Mouse (Mus musculus) spleen, adult 12 weeks (tissue): ENCODE measurements around the gene Oxct1.

Experiments used
- DNase-seq: peaks from one replicate; pipeline ENCODE4 v3.0.0; 2022; ENCODE audit warnings: low spot score

Oxct1 gene

GRCm38 (mm10) chr15:4119962-4120361 is 93.8 kb downstream of the Oxct1 start:
- DNase-seq = no peak

DNA sequence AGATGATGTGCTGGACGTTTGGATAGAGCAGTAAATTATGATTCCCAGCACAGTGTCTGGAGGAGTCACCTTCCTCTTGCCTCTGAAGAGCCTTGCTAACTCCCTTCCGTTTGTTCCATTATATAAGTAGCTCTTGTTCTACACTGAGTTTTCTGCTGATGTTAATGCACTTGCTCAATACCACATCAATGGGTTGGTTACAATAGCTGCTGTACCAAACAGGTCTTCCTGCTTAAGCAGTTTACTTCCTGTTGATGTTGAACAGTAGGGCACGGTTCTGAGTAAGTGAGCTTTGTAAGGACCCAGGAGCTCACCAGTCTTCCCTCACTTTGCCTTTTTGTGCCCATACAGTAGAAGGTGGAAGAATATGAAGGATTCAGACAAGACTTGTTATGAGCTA is 98.5 kb downstream of the Oxct1 start:
- no peak for DNase-seq

DNA sequence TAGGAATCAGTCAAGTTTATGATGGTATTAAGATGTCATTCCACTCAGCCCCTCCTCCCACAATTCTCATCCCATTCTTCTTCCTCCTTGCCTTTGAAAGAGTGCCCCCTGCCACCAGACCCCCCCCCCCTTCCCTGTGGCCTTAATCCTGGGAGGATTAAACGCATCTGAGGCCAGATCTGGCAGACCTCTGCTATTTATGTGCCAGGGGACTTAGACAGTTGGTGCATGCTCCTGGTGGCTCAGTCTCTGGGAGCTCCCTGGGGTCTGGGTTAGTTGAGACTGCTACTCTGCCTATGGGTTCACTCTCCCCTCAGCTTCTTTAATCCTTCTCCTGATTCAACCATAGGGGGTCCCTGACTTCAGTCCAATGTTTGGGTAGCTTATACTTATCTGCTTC is 112.3 kb downstream of the Oxct1 start:
- DNase-seq = no peak

- DNase-seq = no peak
Measured at GRCm38 (mm10) chr15:4139516-4139915, 113.3 kb downstream of the Oxct1 start.

- no peak for DNase-seq
Measured at GRCm38 (mm10) chr15:4145352-4145751, 119.2 kb downstream of the Oxct1 start.

DNA sequence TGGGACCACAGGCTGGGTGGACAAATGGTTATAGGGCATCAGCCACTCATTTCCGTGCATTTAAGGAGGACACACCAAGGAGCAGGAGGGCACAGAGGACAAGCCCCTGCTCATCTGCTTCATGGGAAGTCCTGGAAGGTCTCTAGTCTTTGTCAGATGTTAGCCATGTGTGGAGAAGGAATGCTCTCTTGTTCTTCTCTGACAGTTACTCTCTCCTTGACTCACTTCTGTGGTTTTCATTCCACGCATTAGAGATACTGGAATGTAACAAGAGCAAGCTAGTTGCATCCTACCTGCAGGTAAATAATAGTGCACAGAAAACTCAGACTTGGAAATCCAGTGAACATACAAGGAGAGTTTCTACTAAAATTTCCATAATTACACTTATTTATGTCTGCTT is 121.5 kb downstream of the Oxct1 start:
- no peak for DNase-seq

DNA sequence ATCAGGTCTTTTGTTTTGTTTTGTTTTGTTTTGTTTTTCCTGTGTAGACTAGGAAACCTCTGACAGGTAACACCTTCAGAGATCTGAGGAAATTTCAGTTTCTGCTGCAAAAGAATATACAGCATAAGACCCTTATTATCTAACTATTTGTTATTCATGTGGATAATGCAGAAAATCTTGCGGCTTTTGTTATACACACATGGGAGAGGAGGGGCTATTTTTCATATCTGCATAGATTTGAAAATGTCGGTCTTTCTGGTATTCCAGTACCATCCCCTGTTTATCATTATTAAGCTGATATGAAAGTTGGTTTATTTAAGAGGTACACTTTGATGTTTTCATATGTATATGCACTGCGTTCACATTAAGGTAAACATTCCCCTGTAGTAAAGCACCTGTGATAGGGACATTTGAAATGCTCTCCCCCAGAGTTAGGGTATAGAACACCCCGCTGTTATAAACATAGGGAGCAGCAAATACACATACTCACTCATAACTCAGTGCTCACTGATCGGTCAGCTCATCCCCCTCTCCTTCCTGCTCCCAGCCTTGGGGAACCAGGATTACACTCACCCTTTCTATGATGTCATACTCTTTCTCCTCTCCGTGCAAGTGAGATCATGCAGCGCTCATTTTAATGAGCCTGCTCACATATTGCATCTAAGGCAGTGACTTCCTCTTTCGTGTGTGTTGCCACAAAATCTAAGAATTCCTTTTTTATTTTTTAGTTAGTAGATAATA is 122.6 kb downstream of the Oxct1 start:
- DNase-seq = no peak

DNA sequence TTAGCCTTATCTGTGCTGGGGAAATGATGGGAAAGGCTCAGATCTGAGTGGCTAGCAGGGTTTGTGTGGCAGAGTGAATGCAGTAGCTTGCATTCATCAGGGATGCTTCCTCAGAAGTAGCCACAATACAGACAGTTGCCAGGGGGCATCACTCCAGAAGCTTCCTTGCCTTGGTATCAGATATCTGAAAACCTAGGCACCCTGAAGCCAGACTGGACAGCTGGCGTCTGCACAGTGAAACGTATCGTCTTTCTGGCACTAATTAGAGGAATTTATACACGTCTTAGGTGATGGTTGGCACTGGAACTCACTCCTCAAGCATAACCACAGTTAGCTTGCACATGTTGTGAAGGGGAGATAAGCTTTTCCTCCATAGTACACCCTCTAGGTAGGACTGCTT is 128.5 kb downstream of the Oxct1 start:
- DNase-seq = no peak

DNA sequence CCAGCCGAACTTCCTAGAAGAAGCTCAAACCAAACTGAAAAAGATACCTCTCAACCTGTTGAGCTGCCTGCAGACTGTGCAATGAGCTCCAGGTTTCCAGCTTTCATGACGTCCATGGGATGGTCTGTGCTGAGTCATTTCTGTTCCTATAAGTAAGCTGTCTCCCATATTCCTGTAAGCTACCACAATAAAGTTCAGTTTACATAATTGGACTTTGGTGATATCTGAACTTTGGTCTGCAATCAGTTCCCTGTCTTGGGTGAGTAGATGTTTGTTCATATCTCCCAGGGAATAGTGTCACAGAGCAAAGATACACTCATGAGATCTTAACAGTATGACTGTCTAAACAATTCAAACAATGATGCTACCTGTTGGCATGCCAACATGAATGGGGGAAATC is 141.8 kb downstream of the Oxct1 start:
- no peak for DNase-seq

- no peak for DNase-seq
Measured at GRCm38 (mm10) chr15:4171600-4171999, 145.4 kb downstream of the Oxct1 start.

DNA sequence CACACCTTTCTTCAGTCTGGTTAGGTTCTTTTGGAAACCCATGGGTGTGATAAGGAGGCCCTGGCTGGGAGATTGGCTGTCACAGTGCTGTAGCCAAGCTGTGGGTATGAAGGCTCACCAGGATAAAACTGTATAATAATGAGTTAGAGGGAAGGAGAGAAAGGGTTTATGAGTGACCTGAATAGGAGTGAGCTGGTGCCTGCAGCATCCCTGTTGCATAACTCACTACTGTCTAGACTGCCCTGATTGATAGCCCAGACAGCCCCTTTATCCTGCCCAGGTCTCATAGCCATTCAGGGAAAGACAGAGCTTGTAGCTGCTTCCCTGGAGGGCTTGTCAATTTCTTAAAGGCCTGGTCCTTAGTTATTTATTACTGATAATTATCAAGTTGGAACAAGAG is 171.7 kb downstream of the Oxct1 start:
- DNase-seq = no peak
